ENCODE assay signal across 1 mouse cellular context in genomic region chr7:30589435-30590301, GRCm38 (mm10).
TF ChIP-seq lines count a peak whose summit lies in the region.

No protein-coding gene starts in this region.

TF ChIP-seq in CH12.LX, 34 proteins besides CTCF, POLR2A, EP300 and RAD21:
- 0 out of 2 replicates have a peak, but pooled peaks have one; percentile 8 for TF ChIP-seq MEF2A (IDR thresholded peaks at IDR 0.05; ENCODE audit: borderline replicate concordance, low read depth, low read length)
- TF ChIP-seq CHD2 (IDR thresholded peaks at IDR 0.05; ENCODE audit: low read length), result no peak
- TF ChIP-seq MYC (IDR thresholded peaks at IDR 0.05; ENCODE audit: low read depth, low read length), result peak; percentile 34; the same call in 1 of the 2 replicates
- no peak for TF ChIP-seq ZNF384 (IDR thresholded peaks at IDR 0.05; ENCODE audit: low read depth, low read length)
- no peak; the same call in 1 of the 2 replicates for TF ChIP-seq MAX (IDR thresholded peaks at IDR 0.05; ENCODE audit: low read length)
- peak; percentile 36; the same call in 1 of the 2 replicates for TF ChIP-seq SIN3A (IDR thresholded peaks at IDR 0.05; ENCODE audit: low read length)
- TF ChIP-seq MAZ (IDR thresholded peaks at IDR 0.05; ENCODE audit: low read depth, low read length), result 0 out of 2 replicates have a peak, but pooled peaks have one; percentile 36
- peak; percentile 39; the same call in 1 of the 2 replicates for TF ChIP-seq CHD1 (IDR thresholded peaks at IDR 0.05; ENCODE audit: low read depth, low read length)
- peak; percentile 48; the same call in 1 of the 2 replicates for TF ChIP-seq ELF1 (IDR thresholded peaks at IDR 0.05; ENCODE audit: low read depth, low read length)
- TF ChIP-seq USF1 (IDR thresholded peaks at IDR 0.05; ENCODE audit: low read depth, low read length), result no peak
- peak; percentile 86 for TF ChIP-seq SMC3 (IDR thresholded peaks at IDR 0.05; ENCODE audit: low read depth, low read length)
- TF ChIP-seq NRF1 (IDR thresholded peaks at IDR 0.05; ENCODE audit: low read depth, low read length), result peak; percentile 54
- peak; percentile 17; the same call in 1 of the 2 replicates for TF ChIP-seq HCFC1 (IDR thresholded peaks at IDR 0.05; ENCODE audit: low read depth, low read length)
- no peak for TF ChIP-seq GABPA (IDR thresholded peaks at IDR 0.05; ENCODE audit: insufficient replicate concordance, low read depth, low read length)
- 0 out of 2 replicates have a peak, but pooled peaks have one; percentile 9 for TF ChIP-seq KAT2A (IDR thresholded peaks at IDR 0.05; ENCODE audit: insufficient replicate concordance, low read length)
- no peak for TF ChIP-seq MAFK (IDR thresholded peaks at IDR 0.05; ENCODE audit: insufficient replicate concordance, low read length)
- 0 out of 2 replicates have a peak, but pooled peaks have one; percentile 26 for TF ChIP-seq ZC3H11A (IDR thresholded peaks at IDR 0.05; ENCODE audit: low read depth, low read length)
- peak; percentile 32; the same call in 1 of the 2 replicates for TF ChIP-seq ZMIZ1 (IDR thresholded peaks at IDR 0.05; ENCODE audit: low read depth, low read length)
- TF ChIP-seq BHLHE40 (IDR thresholded peaks at IDR 0.05; ENCODE audit: low read depth, low read length), result peak; percentile 30; the same call in 1 of the 2 replicates
- peak; percentile 71 for TF ChIP-seq MXI1 (IDR thresholded peaks at IDR 0.05; ENCODE audit: low read depth, low read length)
